20 mouse cellular contexts compared by ENCODE assay signal in the genomic region with DNA sequence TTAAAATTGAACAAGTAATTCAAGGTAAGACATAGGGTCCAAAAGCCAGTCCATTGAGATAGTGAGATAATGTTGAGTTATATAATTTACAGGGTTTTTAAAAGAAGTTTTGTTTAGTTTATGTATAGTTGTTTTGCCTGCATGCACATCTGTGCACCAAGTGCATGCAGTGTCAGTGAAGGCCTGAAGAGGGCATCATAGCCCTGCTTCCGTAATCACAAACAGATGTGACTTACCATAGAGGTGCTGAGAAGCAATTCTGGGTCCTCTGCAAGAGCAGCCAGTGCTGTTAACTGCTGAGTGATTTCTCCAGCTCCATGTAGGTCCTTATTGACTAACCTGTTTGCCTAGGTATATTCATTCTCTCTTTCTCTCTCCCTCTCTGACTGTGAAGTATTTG. TPM values are rescaled to one million over a fixed set of nuclear protein-coding genes. Genes with fewer than 3 reads are reported as not detected.
DNase-seq lines count a peak whose midpoint lies in the region; ATAC-seq and TF ChIP-seq lines count a peak whose summit lies in the region.
"Had no signal": no experiment of that assay in that cellular context is flagged by ENCODE, and none has a peak within 500 bp of the region (broad histone marks: within the 10 kb centered on the region; RNA-seq: fewer than 3 reads in every experiment).

No protein-coding gene starts in this region.

- 88% methylated on average over 1 of the region's 1 CpGs for WGBS in kidney, adult 2 months
- WGBS in lung, postnatal 0 days = 81% methylated on average over 1 of the region's 1 CpGs
- 84% methylated on average over 1 of the region's 1 CpGs for WGBS in small intestine, adult 2 months
- WGBS in hindbrain, embryonic 13.5 days = 75% methylated on average over 1 of the region's 1 CpGs

- no peaks in the 10 kb centered on the region for H3K9me3 ChIP-seq in lung, postnatal 0 days (ENCODE audit: low read length)
- no peaks in the 10 kb centered on the region for H3K9me3 ChIP-seq in hindbrain, embryonic 13.5 days
- H3K9me3 ChIP-seq: forebrain, embryonic 15.5 days; heart, embryonic 12.5 days; midbrain, embryonic 15.5 days; neural tube, embryonic 13.5 days had no signal

- H3K4me2 ChIP-seq in lung, postnatal 0 days (replicated peaks; ENCODE audit: low read depth, low read length) = no peak overlapping the region
- H3K4me2 ChIP-seq in hindbrain, embryonic 13.5 days = no peak overlapping the region
- H3K4me2 ChIP-seq: forebrain, embryonic 15.5 days; heart, embryonic 12.5 days; midbrain, embryonic 15.5 days; neural tube, embryonic 13.5 days had no signal

- peak; percentile 41 for DNase-seq in CD4-positive, CD25-positive, alpha-beta regulatory T cell, adult 2 months (ENCODE audit: low read depth, low spot score)
- no peak for DNase-seq in kidney, adult 2 months
- no peak for DNase-seq in kidney, adult 9 months
- no peak for DNase-seq in lung, postnatal 0 days (ENCODE audit: low spot score)
- no peak for DNase-seq in lung, postnatal 36 days
- DNase-seq: adrenal gland, postnatal 10 days; cerebellum, adult 2 months; gastrocnemius, postnatal 14 days; heart, postnatal 36 days; kidney, postnatal 25 days; left cerebral cortex, postnatal 4 days; right cerebral cortex, postnatal 4 days; thymus, postnatal 25 days had no signal

- H3K4me3 ChIP-seq in kidney, adult 2 months (ENCODE audit: insufficient read depth, low read depth, low read length) = no peak overlapping the region
- no peak overlapping the region for H3K4me3 ChIP-seq in lung, postnatal 0 days (ENCODE audit: low read depth, low read length)
- H3K4me3 ChIP-seq in small intestine, adult 2 months (ENCODE audit: low read depth, low read length) = no peak overlapping the region
- H3K4me3 ChIP-seq in hindbrain, embryonic 13.5 days = no peak overlapping the region
- H3K4me3 ChIP-seq: forebrain, embryonic 15.5 days; heart, embryonic 12.5 days; midbrain, embryonic 15.5 days; neural tube, embryonic 13.5 days had no signal

- no peaks in the 10 kb centered on the region for H3K4me1 ChIP-seq in kidney, adult 2 months (ENCODE audit: control insufficient read depth, insufficient read depth, low read length)
- no peaks in the 10 kb centered on the region for H3K4me1 ChIP-seq in lung, postnatal 0 days (ENCODE audit: insufficient read depth, low read depth, low read length)
- H3K4me1 ChIP-seq in small intestine, adult 2 months (ENCODE audit: control insufficient read depth, insufficient read depth, insufficient read length, low read length) = peaks cover 2% of the 10 kb centered on the region; the same call in 1 of the 2 replicates
- peaks cover 5% of the 10 kb centered on the region for H3K4me1 ChIP-seq in hindbrain, embryonic 13.5 days (replicated peaks)
- H3K4me1 ChIP-seq: forebrain, embryonic 15.5 days had no signal

- H3K36me3 ChIP-seq in kidney, adult 2 months (ENCODE audit: control insufficient read depth, insufficient read depth, low read length) = peaks cover 8% of the 10 kb centered on the region
- peaks cover 9% of the 10 kb centered on the region; the same call in 1 of the 2 replicates for H3K36me3 ChIP-seq in lung, postnatal 0 days (ENCODE audit: insufficient read depth, low read length)
- peaks cover 26% of the 10 kb centered on the region for H3K36me3 ChIP-seq in small intestine, adult 2 months (ENCODE audit: control insufficient read depth, insufficient read depth, low read length)
- H3K36me3 ChIP-seq in hindbrain, embryonic 13.5 days = peaks cover 42% of the 10 kb centered on the region

- TF ChIP-seq EP300 in lung, postnatal 0 days (IDR thresholded peaks at IDR 0.05) = no peak

- no peak for TF ChIP-seq POLR2A in kidney, adult 2 months (IDR thresholded peaks at IDR 0.05; ENCODE audit: low read depth, low read length)
- no peak for TF ChIP-seq POLR2A in small intestine, adult 2 months (IDR thresholded peaks at IDR 0.05; ENCODE audit: low read depth, low read length)

- no peak overlapping the region for H3K9ac ChIP-seq in lung, postnatal 0 days (replicated peaks; ENCODE audit: low read depth)
- H3K9ac ChIP-seq in hindbrain, embryonic 13.5 days = no peak overlapping the region
- H3K9ac ChIP-seq: forebrain, embryonic 15.5 days; heart, embryonic 12.5 days; midbrain, embryonic 15.5 days; neural tube, embryonic 13.5 days had no signal

- TF ChIP-seq CTCF in kidney, adult 2 months (conservative IDR thresholded peaks at IDR 0.05; ENCODE audit: insufficient read depth, insufficient read length, low read depth, low read length) = peak; percentile 40
- TF ChIP-seq CTCF in lung, postnatal 0 days (IDR thresholded peaks at IDR 0.05) = peak; percentile 30
- peak; percentile 22; the same call in 1 of the 2 replicates for TF ChIP-seq CTCF in small intestine, adult 2 months (IDR thresholded peaks at IDR 0.05; ENCODE audit: extremely low read depth, insufficient read length, insufficient replicate concordance, low read depth, low read length)

- no peak overlapping the region for H3K27ac ChIP-seq in kidney, adult 2 months (ENCODE audit: insufficient read depth, low read depth, low read length)
- no peak overlapping the region for H3K27ac ChIP-seq in lung, postnatal 0 days (ENCODE audit: low read length)
- no peak overlapping the region for H3K27ac ChIP-seq in small intestine, adult 2 months (ENCODE audit: insufficient read depth, low read depth, low read length)
- no peak overlapping the region for H3K27ac ChIP-seq in hindbrain, embryonic 13.5 days
- H3K27ac ChIP-seq: forebrain, embryonic 15.5 days; midbrain, embryonic 15.5 days; neural tube, embryonic 13.5 days had no signal

- H3K27me3 ChIP-seq in kidney, adult 2 months (replicated peaks; ENCODE audit: control insufficient read depth, insufficient read depth, low read length) = no peaks in the 10 kb centered on the region
- no peaks in the 10 kb centered on the region for H3K27me3 ChIP-seq in lung, postnatal 0 days (replicated peaks; ENCODE audit: insufficient read depth, low read length)
- H3K27me3 ChIP-seq in small intestine, adult 2 months (ENCODE audit: control insufficient read depth, insufficient read depth, low read length) = no peaks in the 10 kb centered on the region
- H3K27me3 ChIP-seq in hindbrain, embryonic 13.5 days = no peaks in the 10 kb centered on the region
- H3K27me3 ChIP-seq: forebrain, embryonic 15.5 days; heart, embryonic 12.5 days; midbrain, embryonic 15.5 days; neural tube, embryonic 13.5 days had no signal

- ATAC-seq in CD4-positive, CD25-positive, alpha-beta regulatory T cell, adult 4 months = no peak
- ATAC-seq in lung, postnatal 0 days = no peak
- no peak for ATAC-seq in hindbrain, embryonic 13.5 days (ENCODE audit: low FRiP score)
- ATAC-seq: forebrain, embryonic 15.5 days; midbrain, embryonic 15.5 days had no signal

RNA-seq across cellular contexts. Expression of gene Zbtb8os, which starts 6.4 kb away (rescaled TPM):
- 10 to 100 TPM; 79.6 to 86.0 TPM for polyA plus RNA-seq in CD4-positive, CD25-positive, alpha-beta regulatory T cell, adult 4 months (2017; shearing (Covaris generic))
- polyA plus RNA-seq in kidney, adult 2 months (2012; rRNA removed) = 21.6 and 32.1 TPM in 2 replicates
- 32.3 and 36.5 TPM in 2 replicates for polyA plus RNA-seq in lung, postnatal 0 days (2015; fragmentation: Nextera tagmentation; extraction: Ambion mirVana)
- polyA plus RNA-seq in small intestine, adult 2 months (2012; rRNA removed) = 5.4 and 9.6 TPM in 2 replicates
- 26.8 and 28.8 TPM in 2 replicates for polyA plus RNA-seq in hindbrain, embryonic 13.5 days (2015; fragmentation: Nextera tagmentation; extraction: Ambion mirVana)

RNA-seq across cellular contexts. Expression of gene Rbbp4, which starts 6.7 kb away (rescaled TPM):
- polyA plus RNA-seq in CD4-positive, CD25-positive, alpha-beta regulatory T cell, adult 4 months (2017; shearing (Covaris generic)) = 100 to 1,000 TPM; 252 to 315 TPM
- 30.8 and 36.7 TPM in 2 replicates for polyA plus RNA-seq in kidney, adult 2 months (2012; rRNA removed)
- polyA plus RNA-seq in lung, postnatal 0 days (2015; fragmentation: Nextera tagmentation; extraction: Ambion mirVana) = 159 and 182 TPM in 2 replicates
- 3.7 and 6.1 TPM in 2 replicates for polyA plus RNA-seq in small intestine, adult 2 months (2012; rRNA removed)
- polyA plus RNA-seq in hindbrain, embryonic 13.5 days (2015; fragmentation: Nextera tagmentation; extraction: Ambion mirVana) = 366 and 373 TPM in 2 replicates

RNA-seq across cellular contexts. Expression of gene Zbtb8a, which starts 36.0 kb away (rescaled TPM):
- 1 to 10 TPM; 9.6 to 9.8 TPM for polyA plus RNA-seq in CD4-positive, CD25-positive, alpha-beta regulatory T cell, adult 4 months (2017; shearing (Covaris generic))
- polyA plus RNA-seq in kidney, adult 2 months (2012; rRNA removed) = 4.9 and 5.4 TPM in 2 replicates
- 15.6 and 16.9 TPM in 2 replicates for polyA plus RNA-seq in lung, postnatal 0 days (2015; fragmentation: Nextera tagmentation; extraction: Ambion mirVana)
- polyA plus RNA-seq in small intestine, adult 2 months (2012; rRNA removed) = 2.3 and 5.0 TPM in 2 replicates
- 18.9 and 20.7 TPM in 2 replicates for polyA plus RNA-seq in hindbrain, embryonic 13.5 days (2015; fragmentation: Nextera tagmentation; extraction: Ambion mirVana)

RNA-seq across cellular contexts. Expression of gene Sync, which starts 54.5 kb away (rescaled TPM):
- under 1 TPM in 1 of 2 experiments, not detected in 1; 0.46 TPM for polyA plus RNA-seq in CD4-positive, CD25-positive, alpha-beta regulatory T cell, adult 4 months (2017; shearing (Covaris generic))
- polyA plus RNA-seq in kidney, adult 2 months (2012; rRNA removed) = 0.46 and 0.69 TPM in 2 replicates
- polyA plus RNA-seq in lung, postnatal 0 days (2015; fragmentation: Nextera tagmentation; extraction: Ambion mirVana) = 0.80 and 0.98 TPM in 2 replicates
- 0.34 and 0.37 TPM in 2 replicates for polyA plus RNA-seq in small intestine, adult 2 months (2012; rRNA removed)
- polyA plus RNA-seq in hindbrain, embryonic 13.5 days (2015; fragmentation: Nextera tagmentation; extraction: Ambion mirVana) = 1.1 and 1.4 TPM in 2 replicates
